Mouse (Mus musculus) adrenal gland (tissue): ENCODE data around the gene Crlf1.

Experiments
- intact Hi-C: fragments of 180-260 bp; cut with DNase I; formaldehyde crosslinking; loops from one replicate; pipeline ENCODE4 v1.15.1; 2025

Crlf1 gene

GRCm38 (mm10) chr8:70517940-70518643 lies 25.1 kb downstream of the Crlf1 start:
- intact Hi-C loops = no loop called here

GRCm38 (mm10) chr8:70519043-70519442 lies 26.1 kb downstream of the Crlf1 start:
- intact Hi-C loops = no loop called here

GRCm38 (mm10) chr8:70519606-70520005 lies 26.6 kb downstream of the Crlf1 start:
- intact Hi-C loops = no loop called here

- intact Hi-C loops = no loop called here
Observed at GRCm38 (mm10) chr8:70522592-70523403, 29.8 kb downstream of the Crlf1 start.

- intact Hi-C loops = no loop called here
Observed at GRCm38 (mm10) chr8:70527111-70527511, 34.2 kb downstream of the Crlf1 start.

- intact Hi-C loops = no loop called here
Observed at GRCm38 (mm10) chr8:70527512-70528181, 34.7 kb downstream of the Crlf1 start, which contains the start of the genes Fkbp8 and Kxd1. TSS of gene Fkbp8 (plus strand) at chr8:70527724. TSS of gene Kxd1 (minus strand) at chr8:70527956.

GRCm38 (mm10) chr8:70528182-70528797 lies 35.3 kb downstream of the Crlf1 start:
- intact Hi-C loops = no loop called here

- intact Hi-C loops = no loop called here
Observed at GRCm38 (mm10) chr8:70529299-70529698, 36.3 kb downstream of the Crlf1 start.

- intact Hi-C loops = no loop called here
Observed at GRCm38 (mm10) chr8:70529741-70530161, 36.8 kb downstream of the Crlf1 start.

GRCm38 (mm10) chr8:70530314-70530713 lies 37.4 kb downstream of the Crlf1 start:
- intact Hi-C loops = no loop called here

- intact Hi-C loops = no loop called here
Observed at GRCm38 (mm10) chr8:70534281-70534680, 41.3 kb downstream of the Crlf1 start.

GRCm38 (mm10) chr8:70535221-70535620 lies 42.3 kb downstream of the Crlf1 start:
- intact Hi-C loops = no loop called here

- intact Hi-C loops = no loop called here
Observed at GRCm38 (mm10) chr8:70535701-70536100, 42.7 kb downstream of the Crlf1 start.

- intact Hi-C loops = no loop called here
Observed at GRCm38 (mm10) chr8:70538024-70538579, 45.1 kb downstream of the Crlf1 start.

- intact Hi-C loops = no loop called here
Observed at GRCm38 (mm10) chr8:70538633-70539076, 45.7 kb downstream of the Crlf1 start.

GRCm38 (mm10) chr8:70539077-70539813 lies 46.3 kb downstream of the Crlf1 start, which contains the start of gene Ell:
TSS of gene Ell (plus strand) at chr8:70539457.
- intact Hi-C loops = no loop called here

- intact Hi-C loops = no loop called here
Observed at GRCm38 (mm10) chr8:70540013-70540506, 47.1 kb downstream of the Crlf1 start.

- intact Hi-C loops = no loop called here
Observed at GRCm38 (mm10) chr8:70540507-70541071, 47.6 kb downstream of the Crlf1 start.

GRCm38 (mm10) chr8:70541081-70541480 lies 48.1 kb downstream of the Crlf1 start:
- intact Hi-C loops = no loop called here
